Mouse (Mus musculus) lung, embryonic 16.5 days (tissue): ENCODE results near the gene Lap3. TPM values are rescaled to one million over a fixed set of nuclear protein-coding genes. Genes with fewer than 3 reads are reported as not detected.

Source experiments
- ATAC-seq: fragments of 200-750 bp; cut with Nextera tagmentation; 2 replicates; pipeline ENCODE4 v1.8.0; 2017; ENCODE audit warnings: low read depth, mild to moderate bottlenecking, moderate library complexity
- H3K27ac ChIP-seq: fragments of 300-500 bp; sonication (generic); 2 replicates; pipeline ENCODE4 v1.5.1; 2014; ENCODE audit warnings: mild to moderate bottlenecking, control low read depth, low read length
- H3K27me3 ChIP-seq: fragments of 300-500 bp; sonication (generic); 2 replicates; pipeline ENCODE4 v1.6.1; 2014; ENCODE audit warnings: low read depth, low read length, mixed read lengths; ENCODE audit not compliant: control insufficient read depth, insufficient read depth
- H3K36me3 ChIP-seq: fragments of 300-500 bp; sonication (generic); 2 replicates; pipeline ENCODE4 v1.6.1; 2014; ENCODE audit warnings: low read length; ENCODE audit not compliant: control insufficient read depth, insufficient read depth
- H3K4me1 ChIP-seq: fragments of 300-500 bp; sonication (generic); replicated peaks from 2 replicates; pipeline ENCODE4 v1.6.1; 2014; ENCODE audit warnings: low read length, mixed read lengths; ENCODE audit not compliant: control insufficient read depth, insufficient read depth
- H3K4me2 ChIP-seq: fragments of 300-500 bp; sonication (generic); 2 replicates; pipeline ENCODE4 v1.6.1; 2014; ENCODE audit warnings: low read depth, low read length, control low read depth
- H3K4me3 ChIP-seq: fragments of 300-500 bp; sonication (generic); 2 replicates; pipeline ENCODE4 v1.5.1; 2014; ENCODE audit warnings: mild to moderate bottlenecking, low read length, control low read depth
- H3K9ac ChIP-seq: fragments of 300-500 bp; sonication (generic); 2 replicates; pipeline ENCODE4 v1.6.1; 2014; ENCODE audit warnings: low read length, control low read depth
- H3K9me3 ChIP-seq: fragments of 300-500 bp; sonication (generic); 2 replicates; pipeline ENCODE4 v1.6.1; 2016; ENCODE audit warnings: low read length; ENCODE audit not compliant: control insufficient read depth
- WGBS: fragments of 180-500 bp; shearing (Covaris S2); extraction: QIAGEN DNeasy Blood & Tissue Kit; methylation state at CpG from one replicate; pipeline ENCODE4 v1.1.7; 2014; 5-methylcytosine and 5-hydroxymethylcytosine counted together
- polyA plus RNA-seq: library from polyadenylated mRNA; unstranded; fragments of >200 nt; fragmentation: Nextera tagmentation; extraction: Ambion mirVana; gene quantifications from 2 replicates; pipeline ENCODE4 v1.2.1, GENCODE M21; 2015

Lap3 gene
- polyA plus RNA-seq, 1 experiment from 2014 or later = 89.2 TPM

DNA sequence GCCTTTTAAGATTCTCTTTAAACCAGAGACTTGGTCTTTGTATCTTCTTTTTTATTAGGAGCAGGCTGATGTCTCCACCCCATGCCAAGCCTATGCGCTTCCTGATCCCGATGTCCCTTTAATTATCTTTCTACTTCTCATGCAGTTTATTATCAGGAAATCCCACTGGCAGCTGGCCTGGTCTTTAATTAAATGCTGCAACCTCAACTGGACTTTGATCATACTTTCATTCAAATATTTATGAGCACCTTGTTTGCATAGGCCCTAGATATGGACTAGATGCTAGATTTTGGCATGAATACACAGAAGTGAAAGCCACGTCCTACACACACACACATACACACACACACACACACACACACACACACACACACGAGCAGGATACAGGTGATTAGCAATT lies 1.4 kb upstream of the Lap3 start:
- no peak overlapping the region for H3K4me3 ChIP-seq
- no peak overlapping the region for H3K4me2 ChIP-seq
- no peaks in the 10 kb centered on the region for H3K9me3 ChIP-seq
- peaks cover 23% of the 10 kb centered on the region for H3K4me1 ChIP-seq
- 57% methylated on average over 4 of the region's 4 CpGs for WGBS
- ATAC-seq = no peak
- H3K9ac ChIP-seq = no peak overlapping the region
- H3K36me3 ChIP-seq = peaks cover 4% of the 10 kb centered on the region
- no peaks in the 10 kb centered on the region for H3K27me3 ChIP-seq
- H3K27ac ChIP-seq = no peak overlapping the region

DNA sequence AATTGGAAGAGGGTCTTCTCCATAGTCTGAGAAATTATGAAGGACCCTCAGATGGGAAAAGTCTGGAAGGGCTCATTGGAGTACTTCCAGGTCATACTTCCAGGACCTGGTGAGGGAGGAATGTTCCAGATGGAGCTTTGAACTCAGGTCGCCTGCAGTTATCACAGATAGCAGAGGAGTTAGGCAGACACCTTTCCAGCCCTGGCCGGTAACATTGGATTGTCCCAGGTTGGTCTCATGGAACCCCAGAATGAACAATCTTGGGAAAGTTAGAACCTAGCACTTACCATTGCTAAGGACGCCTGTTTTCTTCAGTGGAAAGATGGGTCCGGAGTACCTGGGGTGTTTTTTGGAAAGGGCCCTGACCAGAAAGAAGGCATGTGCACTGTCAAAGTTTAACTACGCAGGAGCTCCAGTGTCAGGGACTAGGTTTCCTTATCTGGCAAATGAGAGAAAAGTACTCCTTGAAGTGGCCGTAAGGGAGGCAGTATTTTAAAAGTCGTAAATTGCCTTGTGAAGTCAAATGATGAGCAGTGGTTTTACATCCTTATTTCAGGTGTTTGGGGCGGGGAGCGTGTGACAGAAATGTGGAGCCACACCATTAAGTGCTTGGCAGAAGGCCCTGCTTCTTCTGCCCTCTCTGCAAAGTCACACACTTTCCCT lies 1.1 kb downstream of the Lap3 start:
- peak overlapping the region; percentile 89 for H3K4me2 ChIP-seq
- H3K36me3 ChIP-seq = peaks cover 10% of the 10 kb centered on the region
- no peak overlapping the region; the same call in 1 of the 2 replicates for H3K27ac ChIP-seq
- WGBS = 43% methylated on average over 9 of the region's 9 CpGs
- H3K4me1 ChIP-seq = peaks cover 23% of the 10 kb centered on the region
- H3K27me3 ChIP-seq = no peaks in the 10 kb centered on the region
- H3K4me3 ChIP-seq = peak overlapping the region; percentile 85
- no peaks in the 10 kb centered on the region for H3K9me3 ChIP-seq
- H3K9ac ChIP-seq = peak overlapping the region; percentile 90
- no peak for ATAC-seq

DNA sequence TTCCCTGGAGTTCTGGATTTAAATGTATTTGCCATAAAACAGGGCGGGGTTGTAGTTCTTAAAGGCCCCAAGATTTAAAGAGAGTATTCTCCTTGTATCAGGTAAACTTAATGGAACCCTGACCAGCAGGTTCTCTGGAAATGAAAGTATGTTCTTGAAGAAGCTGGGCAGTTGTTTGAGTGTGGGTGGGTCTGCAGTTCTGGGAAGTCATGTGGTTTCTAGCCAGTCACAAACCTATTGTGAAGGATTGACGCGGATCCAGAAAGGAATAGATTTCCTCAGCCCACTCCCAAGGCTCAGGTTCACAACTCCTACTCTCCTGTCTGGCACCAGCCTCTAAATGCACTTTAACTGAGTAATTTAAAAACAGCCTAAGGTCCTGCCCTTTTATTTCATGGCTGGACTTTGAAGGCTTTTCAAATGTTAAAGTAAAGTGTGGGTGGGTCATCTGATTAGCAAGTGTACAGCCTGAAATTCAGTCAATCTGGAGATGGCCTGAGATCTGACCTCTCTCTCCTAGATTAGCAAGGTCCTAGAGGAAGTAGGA lies 2.3 kb downstream of the Lap3 start:
- Histone ChIP-seq H3K27ac (no peak overlapping the region), H3K4me1 (peaks cover 23% of the 10 kb centered on the region), H3K27me3 (no peaks in the 10 kb centered on the region), H3K4me3 (no peak overlapping the region), H3K9ac (no peak overlapping the region), H3K4me2 (peak overlapping the region; percentile 89; the same call in 1 of the 2 replicates), H3K9me3 (no peaks in the 10 kb centered on the region), H3K36me3 (peaks cover 18% of the 10 kb centered on the region)
- ATAC-seq = no peak
- WGBS = 79% methylated on average over 3 of the region's 3 CpGs

GRCm38 (mm10) chr5:45496042-45496441 lies 2.9 kb downstream of the Lap3 start:
- Histone ChIP-seq H3K27ac (no peak overlapping the region), H3K4me1 (peaks cover 23% of the 10 kb centered on the region), H3K9ac (no peak overlapping the region), H3K36me3 (peaks cover 21% of the 10 kb centered on the region), H3K4me3 (no peak overlapping the region), H3K9me3 (no peaks in the 10 kb centered on the region), H3K4me2 (no peak overlapping the region), H3K27me3 (no peaks in the 10 kb centered on the region)
- no peak for ATAC-seq

- 85% methylated on average over 4 of the region's 4 CpGs for WGBS
- ATAC-seq = no peak
- no peaks in the 10 kb centered on the region for H3K27me3 ChIP-seq
Observed at GRCm38 (mm10) chr5:45496479-45496878, 3.3 kb downstream of the Lap3 start.

DNA sequence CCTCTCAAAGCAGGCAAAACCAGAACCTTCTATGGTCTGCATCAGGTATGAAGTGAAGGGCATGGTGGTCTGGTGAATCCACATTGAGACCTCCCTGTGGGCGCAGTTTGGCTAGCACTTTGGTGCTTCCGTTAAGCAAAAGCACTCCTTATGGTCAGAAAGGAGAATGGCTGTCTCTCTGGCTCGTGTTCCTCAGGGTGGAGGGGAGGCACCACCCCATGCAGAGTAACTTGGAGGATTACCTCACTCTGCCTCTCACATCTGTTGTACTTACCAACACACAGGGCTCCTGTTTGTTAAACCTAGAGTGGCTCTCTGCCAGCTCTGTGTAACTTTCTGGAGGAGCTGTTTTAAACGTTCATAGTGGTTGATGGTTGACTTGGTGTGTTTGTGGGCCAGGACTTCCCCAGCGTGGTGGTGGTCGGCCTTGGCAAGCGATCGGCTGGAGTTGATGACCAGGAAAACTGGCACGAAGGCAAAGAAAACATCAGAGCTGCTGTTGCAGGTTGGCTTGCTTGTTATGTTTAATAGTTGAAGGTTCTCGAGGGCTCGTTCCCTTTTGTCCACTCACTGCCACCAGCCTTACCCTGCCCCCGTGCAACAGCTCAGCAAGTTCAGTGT lies 3.9 kb downstream of the Lap3 start:
- Histone ChIP-seq H3K4me3 (no peak overlapping the region), H3K27me3 (no peaks in the 10 kb centered on the region), H3K9ac (no peak overlapping the region), H3K4me1 (peaks cover 23% of the 10 kb centered on the region), H3K4me2 (no peak overlapping the region), H3K27ac (no peak overlapping the region), H3K36me3 (peaks cover 24% of the 10 kb centered on the region), H3K9me3 (no peaks in the 10 kb centered on the region)
- WGBS = 82% methylated on average over 12 of the region's 12 CpGs
- ATAC-seq = no peak

More at GRCm38 (mm10) chr5:45496479-45496878, 3.3 kb downstream of the Lap3 start:
- H3K4me1 ChIP-seq = peaks cover 23% of the 10 kb centered on the region
- H3K9ac ChIP-seq = no peak overlapping the region
- H3K9me3 ChIP-seq = no peaks in the 10 kb centered on the region
- H3K4me3 ChIP-seq = no peak overlapping the region
- H3K27ac ChIP-seq = no peak overlapping the region
- H3K4me2 ChIP-seq = no peak overlapping the region
- peaks cover 24% of the 10 kb centered on the region for H3K36me3 ChIP-seq

DNA sequence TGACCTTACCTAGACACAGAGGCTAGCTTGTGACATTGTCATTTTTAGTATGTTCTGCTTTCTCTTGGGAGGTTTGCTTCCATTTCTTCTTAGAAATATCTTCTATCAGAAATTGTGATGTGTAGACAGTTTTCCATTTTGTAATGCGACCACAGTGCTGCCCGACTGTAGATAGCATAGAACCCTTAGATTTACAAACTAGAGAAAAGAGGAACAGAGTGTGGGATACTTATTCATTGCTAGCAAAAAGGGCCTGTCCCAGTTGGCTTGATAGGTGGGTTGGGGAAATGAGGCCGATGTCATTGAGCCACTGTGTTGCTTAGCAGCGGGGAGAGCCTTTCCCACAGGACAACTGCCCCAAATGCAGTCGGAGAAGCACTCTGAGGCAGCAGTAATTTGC lies 4.4 kb downstream of the Lap3 start:
- Histone ChIP-seq H3K4me1 (peaks cover 23% of the 10 kb centered on the region), H3K27me3 (no peaks in the 10 kb centered on the region), H3K9ac (no peak overlapping the region), H3K4me3 (no peak overlapping the region), H3K36me3 (peaks cover 24% of the 10 kb centered on the region), H3K27ac (no peak overlapping the region), H3K9me3 (no peaks in the 10 kb centered on the region), H3K4me2 (no peak overlapping the region)
- WGBS = 82% methylated on average over 5 of the region's 5 CpGs
- ATAC-seq = no peak

- Histone ChIP-seq H3K9me3 (no peaks in the 10 kb centered on the region), H3K36me3 (peaks cover 41% of the 10 kb centered on the region), H3K4me2 (no peak overlapping the region), H3K4me1 (no peaks in the 10 kb centered on the region), H3K27ac (no peak overlapping the region), H3K4me3 (no peak overlapping the region), H3K9ac (no peak overlapping the region), H3K27me3 (no peaks in the 10 kb centered on the region)
- WGBS = 80% methylated on average over 7 of the region's 7 CpGs
- ATAC-seq = no peak
Observed at GRCm38 (mm10) chr5:45510071-45510470, 16.9 kb downstream of the Lap3 start.

GRCm38 (mm10) chr5:45512908-45513307 lies 19.7 kb downstream of the Lap3 start:
- Histone ChIP-seq H3K4me1 (no peaks in the 10 kb centered on the region), H3K27ac (no peak overlapping the region), H3K9me3 (no peaks in the 10 kb centered on the region), H3K4me3 (no peak overlapping the region), H3K27me3 (no peaks in the 10 kb centered on the region), H3K9ac (no peak overlapping the region), H3K4me2 (no peak overlapping the region), H3K36me3 (peaks cover 19% of the 10 kb centered on the region)
- no peak for ATAC-seq
- WGBS = 82% methylated on average over 6 of the region's 6 CpGs
